Mouse (Mus musculus): ENCODE results near the gene Cacna1e. TPM values are rescaled to one million over a fixed set of nuclear protein-coding genes. Genes with fewer than 3 reads are reported as not detected.

The Cacna1e gene
- total and polyA plus RNA-seq, 2 experiments = 0.09 TPM

DNA sequence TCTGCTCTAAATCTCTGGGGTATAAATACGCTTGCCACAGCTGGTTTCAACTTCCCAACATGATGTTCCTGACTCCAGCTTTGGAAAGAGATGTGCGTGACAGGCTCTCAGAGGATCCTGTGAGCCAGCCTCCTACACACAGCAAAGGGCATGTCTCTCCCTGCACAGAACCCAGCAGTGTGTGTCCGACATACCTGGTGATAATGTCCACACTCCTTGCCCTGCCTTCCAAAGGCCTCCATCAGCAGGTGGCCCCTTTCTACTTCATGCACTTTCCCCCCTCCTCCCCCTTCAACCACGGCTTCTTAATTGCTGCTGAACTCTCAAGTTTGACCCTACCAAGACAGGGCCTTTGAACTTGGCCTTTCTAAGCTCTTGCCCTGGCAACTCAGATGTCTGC is 108.0 kb downstream of the Cacna1e start:
- TF ChIP-seq CTCF (IDR thresholded peaks at IDR 0.05; ENCODE audit: low read depth, low read length) = no peak
- TF ChIP-seq POLR2A (IDR thresholded peaks at IDR 0.05; ENCODE audit: extremely low read depth, insufficient read depth, low read length) = no peak
- Histone ChIP-seq H3K4me3 (ENCODE audit: insufficient read depth, low read depth, low read length) (no peak overlapping the region), H3K27ac (replicated peaks; ENCODE audit: insufficient read depth, low read depth, low read length) (no peak overlapping the region), H3K27me3 (ENCODE audit: control insufficient read depth, insufficient read depth, low read length) (no peaks in the 10 kb centered on the region), H3K4me1 (ENCODE audit: control insufficient read depth, insufficient read depth, low read length) (no peaks in the 10 kb centered on the region), H3K36me3 (ENCODE audit: control insufficient read depth, insufficient read depth, low read length) (no peaks in the 10 kb centered on the region), H3K79me2 (ENCODE audit: control insufficient read depth, insufficient read depth, low read length) (no peaks in the 10 kb centered on the region), H3K9ac (ENCODE audit: low read depth, low read length) (no peak overlapping the region)
- WGBS = 75% methylated on average over 4 of the region's 4 CpGs
- DNase-seq (ENCODE audit: extremely low read depth, low read depth, low spot score) = no peak

GRCm38 (mm10) chr1:154774468-154774867 is 109.8 kb downstream of the Cacna1e start:
- TF ChIP-seq CTCF (IDR thresholded peaks at IDR 0.05; ENCODE audit: low read depth, low read length) (no peak), POLR2A (IDR thresholded peaks at IDR 0.05; ENCODE audit: extremely low read depth, insufficient read depth, low read length) (no peak)
- Histone ChIP-seq H3K79me2 (ENCODE audit: control insufficient read depth, insufficient read depth, low read length) (no peaks in the 10 kb centered on the region), H3K9ac (ENCODE audit: low read depth, low read length) (no peak overlapping the region)

GRCm38 (mm10) chr1:154771111-154771510 is 113.2 kb downstream of the Cacna1e start:
- Histone ChIP-seq H3K4me1 (ENCODE audit: control insufficient read depth, insufficient read depth, low read length) (no peaks in the 10 kb centered on the region), H3K27me3 (ENCODE audit: control insufficient read depth, insufficient read depth, low read length) (no peaks in the 10 kb centered on the region), H3K4me3 (ENCODE audit: insufficient read depth, low read depth, low read length) (no peak overlapping the region), H3K36me3 (ENCODE audit: control insufficient read depth, insufficient read depth, low read length) (no peaks in the 10 kb centered on the region), H3K27ac (replicated peaks; ENCODE audit: insufficient read depth, low read depth, low read length) (no peak overlapping the region), H3K79me2 (ENCODE audit: control insufficient read depth, insufficient read depth, low read length) (no peaks in the 10 kb centered on the region), H3K9ac (ENCODE audit: low read depth, low read length) (no peak overlapping the region)
- DNase-seq (ENCODE audit: extremely low read depth, low read depth, low spot score) = no peak
- TF ChIP-seq CTCF (IDR thresholded peaks at IDR 0.05; ENCODE audit: low read depth, low read length) = no peak
- TF ChIP-seq POLR2A (IDR thresholded peaks at IDR 0.05; ENCODE audit: extremely low read depth, insufficient read depth, low read length) = no peak

More at GRCm38 (mm10) chr1:154774468-154774867, 109.8 kb downstream of the Cacna1e start:
- DNase-seq (ENCODE audit: extremely low read depth, low read depth, low spot score) = no peak
- H3K4me1 ChIP-seq (ENCODE audit: control insufficient read depth, insufficient read depth, low read length) = no peaks in the 10 kb centered on the region
- no peak overlapping the region for H3K27ac ChIP-seq (replicated peaks; ENCODE audit: insufficient read depth, low read depth, low read length)
- H3K36me3 ChIP-seq (ENCODE audit: control insufficient read depth, insufficient read depth, low read length) = no peaks in the 10 kb centered on the region
- WGBS = 90% methylated on average over 3 of the region's 3 CpGs
- H3K4me3 ChIP-seq (ENCODE audit: insufficient read depth, low read depth, low read length) = no peak overlapping the region
- H3K27me3 ChIP-seq (ENCODE audit: control insufficient read depth, insufficient read depth, low read length) = no peaks in the 10 kb centered on the region

- Histone ChIP-seq H3K4me1 (ENCODE audit: control insufficient read depth, insufficient read depth, low read length) (no peaks in the 10 kb centered on the region), H3K27ac (replicated peaks; ENCODE audit: insufficient read depth, low read depth, low read length) (no peak overlapping the region), H3K27me3 (ENCODE audit: control insufficient read depth, insufficient read depth, low read length) (no peaks in the 10 kb centered on the region), H3K36me3 (ENCODE audit: control insufficient read depth, insufficient read depth, low read length) (no peaks in the 10 kb centered on the region), H3K79me2 (ENCODE audit: control insufficient read depth, insufficient read depth, low read length) (no peaks in the 10 kb centered on the region), H3K4me3 (ENCODE audit: insufficient read depth, low read depth, low read length) (no peak overlapping the region), H3K9ac (ENCODE audit: low read depth, low read length) (no peak overlapping the region)
- TF ChIP-seq CTCF (IDR thresholded peaks at IDR 0.05; ENCODE audit: low read depth, low read length) (no peak), POLR2A (IDR thresholded peaks at IDR 0.05; ENCODE audit: extremely low read depth, insufficient read depth, low read length) (no peak)
- DNase-seq (ENCODE audit: extremely low read depth, low read depth, low spot score) = no peak
- 65% methylated on average over 3 of the region's 3 CpGs for WGBS
Observed at GRCm38 (mm10) chr1:154770542-154770941, 113.8 kb downstream of the Cacna1e start.

DNA sequence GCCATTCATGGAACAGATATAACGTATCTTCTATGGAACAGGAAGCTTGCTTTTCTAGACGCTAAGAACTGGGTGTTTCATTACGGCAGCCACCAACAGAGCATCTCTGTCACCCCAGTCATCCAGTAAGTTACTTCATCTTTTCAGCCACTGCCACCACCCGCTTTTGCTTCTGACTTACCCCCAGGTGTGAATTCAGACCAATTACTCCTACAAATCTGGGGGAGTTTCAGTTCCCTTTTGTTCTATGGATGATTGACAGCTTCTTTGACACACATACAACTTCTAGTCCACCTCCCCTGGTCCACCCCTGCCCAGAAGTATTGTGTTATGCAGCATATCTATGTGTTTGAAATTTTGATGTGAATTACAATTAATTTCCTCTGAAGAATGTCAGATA is 121.2 kb downstream of the Cacna1e start:
- H3K4me1 ChIP-seq (ENCODE audit: control insufficient read depth, insufficient read depth, low read length) = no peaks in the 10 kb centered on the region
- no peak overlapping the region for H3K4me3 ChIP-seq (ENCODE audit: insufficient read depth, low read depth, low read length)
- H3K9ac ChIP-seq (ENCODE audit: low read depth, low read length) = no peak overlapping the region
- no peak overlapping the region for H3K27ac ChIP-seq (replicated peaks; ENCODE audit: insufficient read depth, low read depth, low read length)
- DNase-seq (ENCODE audit: extremely low read depth, low read depth, low spot score) = no peak
- H3K79me2 ChIP-seq (ENCODE audit: control insufficient read depth, insufficient read depth, low read length) = no peaks in the 10 kb centered on the region
- H3K27me3 ChIP-seq (ENCODE audit: control insufficient read depth, insufficient read depth, low read length) = no peaks in the 10 kb centered on the region
- TF ChIP-seq POLR2A (IDR thresholded peaks at IDR 0.05; ENCODE audit: extremely low read depth, insufficient read depth, low read length) = no peak
- TF ChIP-seq CTCF (IDR thresholded peaks at IDR 0.05; ENCODE audit: low read depth, low read length) = no peak
- no peaks in the 10 kb centered on the region for H3K36me3 ChIP-seq (ENCODE audit: control insufficient read depth, insufficient read depth, low read length)
- 88% methylated on average over 4 of the region's 4 CpGs for WGBS

- Histone ChIP-seq H3K27ac (replicated peaks; ENCODE audit: insufficient read depth, low read depth, low read length) (no peak overlapping the region), H3K36me3 (ENCODE audit: control insufficient read depth, insufficient read depth, low read length) (no peaks in the 10 kb centered on the region), H3K9ac (ENCODE audit: low read depth, low read length) (no peak overlapping the region), H3K27me3 (ENCODE audit: control insufficient read depth, insufficient read depth, low read length) (no peaks in the 10 kb centered on the region), H3K4me3 (ENCODE audit: insufficient read depth, low read depth, low read length) (no peak overlapping the region), H3K4me1 (ENCODE audit: control insufficient read depth, insufficient read depth, low read length) (no peaks in the 10 kb centered on the region), H3K79me2 (ENCODE audit: control insufficient read depth, insufficient read depth, low read length) (no peaks in the 10 kb centered on the region)
- WGBS = 43% methylated on average over 2 of the region's 2 CpGs
- DNase-seq (ENCODE audit: extremely low read depth, low read depth, low spot score) = peak; percentile 11
- TF ChIP-seq POLR2A (IDR thresholded peaks at IDR 0.05; ENCODE audit: extremely low read depth, insufficient read depth, low read length) (no peak), CTCF (IDR thresholded peaks at IDR 0.05; ENCODE audit: low read depth, low read length) (no peak)
Observed at GRCm38 (mm10) chr1:154752081-154752480, 132.2 kb downstream of the Cacna1e start.
